Mouse (Mus musculus) kidney, embryonic 14.5 days (tissue): ENCODE results near the gene Clic3. TPM values are rescaled to one million over a fixed set of nuclear protein-coding genes. Genes with fewer than 3 reads are reported as not detected.

Experiments
- ATAC-seq: fragments of 200-750 bp; cut with Nextera tagmentation; 2 replicates; pipeline ENCODE4 v1.8.0; 2017; ENCODE audit warnings: moderate number of reproducible peaks, mild to moderate bottlenecking, moderate TSS enrichment, moderate library complexity; ENCODE audit not compliant: low FRiP score, low TSS enrichment
- H3K27ac ChIP-seq: fragments of 300-500 bp; sonication (generic); 2 replicates; pipeline ENCODE4 v1.5.1; 2014; ENCODE audit warnings: low read depth, mild to moderate bottlenecking, low read length, moderate library complexity, mixed read lengths
- H3K27me3 ChIP-seq: fragments of 300-500 bp; sonication (generic); 2 replicates; pipeline ENCODE4 v1.6.1; 2014; ENCODE audit warnings: mild to moderate bottlenecking, low read length; ENCODE audit not compliant: control insufficient read depth, insufficient read depth
- H3K36me3 ChIP-seq: fragments of 300-500 bp; sonication (generic); 2 replicates; pipeline ENCODE4 v1.6.1; 2014; ENCODE audit warnings: low read length, mixed read lengths; ENCODE audit not compliant: control insufficient read depth, insufficient read depth
- H3K4me1 ChIP-seq: fragments of 300-500 bp; sonication (generic); 2 replicates; pipeline ENCODE4 v1.6.1; 2014; ENCODE audit warnings: low read length, mixed read lengths; ENCODE audit not compliant: control insufficient read depth, insufficient read depth
- H3K4me2 ChIP-seq: fragments of 300-500 bp; sonication (generic); replicated peaks from 2 replicates; pipeline ENCODE4 v1.6.1; 2014; ENCODE audit warnings: low read depth, mild to moderate bottlenecking, low read length
- H3K4me3 ChIP-seq: fragments of 300-500 bp; sonication (generic); 2 replicates; pipeline ENCODE4 v1.5.1; 2014; ENCODE audit warnings: mild to moderate bottlenecking, low read length
- H3K9ac ChIP-seq: fragments of 300-500 bp; sonication (generic); 2 replicates; pipeline ENCODE4 v1.6.1; 2014; ENCODE audit warnings: low read depth, mild to moderate bottlenecking, low read length, moderate library complexity
- H3K9me3 ChIP-seq: fragments of 300-500 bp; sonication (generic); 2 replicates; pipeline ENCODE4 v1.6.1; 2016; ENCODE audit warnings: low read length; ENCODE audit not compliant: control insufficient read depth
- WGBS: fragments of 180-500 bp; shearing (Covaris S2); extraction: QIAGEN DNeasy Blood & Tissue Kit; methylation state at CpG from one replicate; pipeline ENCODE4 v1.1.7; 2014; 5-methylcytosine and 5-hydroxymethylcytosine counted together
- microRNA-seq: library from miRNA; unstranded; fragments of <30 nt; microRNA quantifications from one replicate; pipeline ENCODE4, GENCODE M21; 2016
- polyA plus RNA-seq: library from polyadenylated mRNA; unstranded; fragments of >200 nt; fragmentation: Nextera tagmentation; extraction: Ambion mirVana; gene quantifications from 2 replicates; pipeline ENCODE4 v1.2.1, GENCODE M21; 2014

Clic3 gene
- polyA plus RNA-seq, 1 experiment from 2014 or later: 1.2 TPM

GRCm38 (mm10) chr2:25501593-25502486, 45.2 kb downstream of the Clic3 start, which contains the start of gene C8g:
Gene C8g, minus strand, starts transcription at chr2:25501719.
- Histone ChIP-seq H3K4me3 (peak within 1 kb of the TSS; percentile 66), H3K4me1 (peaks cover 23% of the 10 kb centered on the region), H3K9ac (peak within 1 kb of the TSS; percentile 94), H3K4me2 (peak within 1 kb of the TSS; percentile 82), H3K27me3 (no peaks in the 10 kb centered on the region), H3K36me3 (peaks cover 22% of the 10 kb centered on the region; the same call in 1 of the 2 replicates), H3K27ac (peak within 1 kb of the TSS; percentile 71; the same call in 1 of the 2 replicates), H3K9me3 (no peaks in the 10 kb centered on the region)
- no peak for ATAC-seq
- 75% methylated on average over 20 of the region's 20 CpGs for WGBS

DNA sequence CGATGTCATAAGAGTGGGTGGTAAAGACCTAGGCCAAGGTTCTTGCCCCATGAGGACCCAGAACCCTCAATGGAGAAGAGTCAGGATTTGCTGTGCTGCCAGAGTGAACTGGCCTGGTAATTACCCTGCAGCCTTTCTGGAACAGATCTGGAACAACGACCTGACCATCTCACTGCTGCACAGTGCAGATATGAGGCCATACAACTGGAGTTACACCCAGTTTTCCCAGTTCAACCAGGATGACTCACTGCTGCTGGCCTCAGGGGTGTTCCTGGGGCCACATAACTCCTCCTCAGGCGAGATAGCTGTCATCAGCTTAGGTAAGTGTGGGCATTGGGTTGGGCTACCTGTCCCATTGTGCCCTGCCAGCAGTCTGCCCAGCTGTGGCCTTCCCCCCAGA, 46.1 kb downstream of the Clic3 start:
- no peak overlapping the region for H3K4me2 ChIP-seq
- no peaks in the 10 kb centered on the region for H3K9me3 ChIP-seq
- no peak overlapping the region for H3K9ac ChIP-seq
- H3K27ac ChIP-seq: no peak overlapping the region
- no peak for ATAC-seq
- no peak overlapping the region for H3K4me3 ChIP-seq
- WGBS: 86% methylated on average over 3 of the region's 3 CpGs
- peaks cover 17% of the 10 kb centered on the region for H3K4me1 ChIP-seq
- no peaks in the 10 kb centered on the region for H3K27me3 ChIP-seq
- H3K36me3 ChIP-seq: peaks cover 22% of the 10 kb centered on the region; the same call in 1 of the 2 replicates

DNA sequence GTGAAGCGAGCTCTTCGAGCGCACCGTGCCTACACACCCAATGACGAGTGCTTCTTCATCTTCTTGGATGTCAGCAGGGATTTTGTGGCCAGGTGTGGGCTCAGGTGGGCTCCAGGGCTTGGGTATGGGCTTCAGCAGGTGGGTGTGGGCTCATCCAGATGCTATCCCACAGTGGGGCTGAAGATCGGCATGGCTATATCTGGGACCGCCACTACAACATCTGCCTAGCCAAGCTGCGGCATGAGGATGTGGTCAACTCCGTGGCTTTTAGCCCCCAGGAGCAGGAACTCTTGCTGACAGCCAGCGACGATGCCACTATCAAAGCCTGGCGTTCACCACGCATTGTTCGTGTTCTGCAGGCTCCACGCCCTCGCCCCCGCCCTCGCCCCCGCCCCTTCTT, 47.9 kb downstream of the Clic3 start:
- Histone ChIP-seq H3K4me1 (peaks cover 12% of the 10 kb centered on the region), H3K4me3 (no peak overlapping the region), H3K9ac (no peak overlapping the region), H3K4me2 (no peak overlapping the region), H3K27ac (no peak overlapping the region), H3K9me3 (no peaks in the 10 kb centered on the region), H3K36me3 (peaks cover 22% of the 10 kb centered on the region; the same call in 1 of the 2 replicates), H3K27me3 (no peaks in the 10 kb centered on the region)
- 96% methylated on average over 17 of the region's 19 CpGs for WGBS
- ATAC-seq: no peak

GRCm38 (mm10) chr2:25505000-25505399, 48.4 kb downstream of the Clic3 start:
- peaks cover 11% of the 10 kb centered on the region for H3K4me1 ChIP-seq
- H3K9me3 ChIP-seq: no peaks in the 10 kb centered on the region
- H3K4me2 ChIP-seq: no peak overlapping the region
- no peak for ATAC-seq
- H3K9ac ChIP-seq: no peak overlapping the region
- no peak overlapping the region for H3K27ac ChIP-seq
- H3K4me3 ChIP-seq: no peak overlapping the region
- H3K27me3 ChIP-seq: no peaks in the 10 kb centered on the region
- WGBS: 88% methylated on average over 1 of the region's 1 CpGs
- H3K36me3 ChIP-seq: peaks cover 22% of the 10 kb centered on the region; the same call in 1 of the 2 replicates

- H3K4me2 ChIP-seq: no peak overlapping the region
- ATAC-seq: no peak
- WGBS: 97% methylated on average over 4 of the region's 4 CpGs
- H3K4me1 ChIP-seq: peaks cover 7% of the 10 kb centered on the region
- no peak overlapping the region for H3K9ac ChIP-seq
- no peaks in the 10 kb centered on the region for H3K27me3 ChIP-seq
- H3K36me3 ChIP-seq: peaks cover 22% of the 10 kb centered on the region; the same call in 1 of the 2 replicates
- H3K27ac ChIP-seq: no peak overlapping the region
- H3K4me3 ChIP-seq: no peak overlapping the region
- no peaks in the 10 kb centered on the region for H3K9me3 ChIP-seq
Observed at GRCm38 (mm10) chr2:25505860-25506259, 49.2 kb downstream of the Clic3 start.

- Histone ChIP-seq H3K36me3 (peaks cover 22% of the 10 kb centered on the region; the same call in 1 of the 2 replicates), H3K27me3 (no peaks in the 10 kb centered on the region), H3K4me1 (no peaks in the 10 kb centered on the region), H3K9ac (no peak overlapping the region), H3K9me3 (no peaks in the 10 kb centered on the region), H3K4me2 (no peak overlapping the region), H3K4me3 (no peak overlapping the region), H3K27ac (no peak overlapping the region)
- ATAC-seq: peak; percentile 59; the same call in 1 of the 2 replicates
- WGBS: 34% methylated on average over 5 of the region's 5 CpGs
Observed at GRCm38 (mm10) chr2:25506964-25507363, 50.3 kb downstream of the Clic3 start.

Small RNA genes within 50 kb of the gene (microRNA-seq; reads per million reads assigned to microRNA genes)
- gene Mir3087: not detected

Other genes starting within 250 kb of the Clic3 start
- 72.7 and 101 TPM in 2 replicates for gene Nelfb, start 245.3 kb upstream of the Clic3 start, polyA plus RNA-seq
- gene Stpg3, start 242.2 kb upstream of the Clic3 start, polyA plus RNA-seq: 0.49 and 0.54 TPM in 2 replicates
- 0.55 TPM in 1 of 2 replicates, not detected in the other for gene Fam166a, start 238.1 kb upstream of the Clic3 start, polyA plus RNA-seq
- gene Tubb4b, start 232.1 kb upstream of the Clic3 start, polyA plus RNA-seq: 532 and 565 TPM in 2 replicates
- gene Slc34a3, start 222.5 kb upstream of the Clic3 start, polyA plus RNA-seq: 0.34 and 0.57 TPM in 2 replicates
- 0.20 and 0.39 TPM in 2 replicates for gene Rnf224, start 220.1 kb upstream of the Clic3 start, polyA plus RNA-seq
- 19.8 and 21.2 TPM in 2 replicates for gene Rnf208, start 214.6 kb upstream of the Clic3 start, polyA plus RNA-seq
- gene Cysrt1, start 214.4 kb upstream of the Clic3 start, polyA plus RNA-seq: not detected in 2 replicates
- 3.6 and 4.7 TPM in 2 replicates for gene AL732309.1, start 210.0 kb upstream of the Clic3 start, polyA plus RNA-seq
- gene Tmem203, start 201.4 kb upstream of the Clic3 start, polyA plus RNA-seq: 17.0 and 25.4 TPM in 2 replicates
- 5.8 and 7.3 TPM in 2 replicates for gene Tprn, start 194.2 kb upstream of the Clic3 start, polyA plus RNA-seq
- 212 and 253 TPM in 2 replicates for gene Ssna1, start 184.4 kb upstream of the Clic3 start, polyA plus RNA-seq
- gene Anapc2, start 184.4 kb upstream of the Clic3 start, polyA plus RNA-seq: 71.4 and 111 TPM in 2 replicates
- not detected in 2 replicates for gene Tmem210, start 168.7 kb upstream of the Clic3 start, polyA plus RNA-seq
- not detected in 2 replicates for gene Lrrc26, start 166.9 kb upstream of the Clic3 start, polyA plus RNA-seq
- 0.32 and 0.64 TPM in 2 replicates for gene Grin1, start 137.7 kb upstream of the Clic3 start, polyA plus RNA-seq
- 89.9 and 106 TPM in 2 replicates for gene Man1b1, start 124.5 kb upstream of the Clic3 start, polyA plus RNA-seq
- gene Dpp7, start 100.5 kb upstream of the Clic3 start, polyA plus RNA-seq: 15.4 and 16.2 TPM in 2 replicates
- gene Uap1l1, start 91.2 kb upstream of the Clic3 start, polyA plus RNA-seq: 19.3 and 25.0 TPM in 2 replicates
- gene Sapcd2, start 84.5 kb upstream of the Clic3 start, polyA plus RNA-seq: 45.1 and 47.2 TPM in 2 replicates
- gene Entpd2, start 61.0 kb upstream of the Clic3 start, polyA plus RNA-seq: 2.0 and 2.7 TPM in 2 replicates
- gene Npdc1, start 57.5 kb upstream of the Clic3 start, polyA plus RNA-seq: 32.8 and 34.0 TPM in 2 replicates
- gene Fut7, start 33.6 kb upstream of the Clic3 start, polyA plus RNA-seq: not detected in 2 replicates
- gene Abca2, start 28.1 kb upstream of the Clic3 start, polyA plus RNA-seq: 8.1 and 11.2 TPM in 2 replicates
- gene Paxx, start 4.3 kb downstream of the Clic3 start, polyA plus RNA-seq: 23.5 and 23.9 TPM in 2 replicates
- gene Ptgds, start 13.2 kb downstream of the Clic3 start, polyA plus RNA-seq: 1.1 and 1.5 TPM in 2 replicates
- not detected in 2 replicates for gene Lcn12, start 37.1 kb downstream of the Clic3 start, polyA plus RNA-seq
- gene Fbxw5, start 43.9 kb downstream of the Clic3 start, polyA plus RNA-seq: 58.1 and 87.6 TPM in 2 replicates
- 7.9 and 9.8 TPM in 2 replicates for gene C8g, start 44.9 kb downstream of the Clic3 start, polyA plus RNA-seq
- 30.2 and 34.0 TPM in 2 replicates for gene Traf2, start 90.1 kb downstream of the Clic3 start, polyA plus RNA-seq
- gene Edf1, start 101.0 kb downstream of the Clic3 start, polyA plus RNA-seq: 314 and 436 TPM in 2 replicates
- 3.3 and 7.5 TPM in 2 replicates for gene Mamdc4, start 118.0 kb downstream of the Clic3 start, polyA plus RNA-seq
- gene Phpt1, start 118.4 kb downstream of the Clic3 start, polyA plus RNA-seq: 229 and 294 TPM in 2 replicates
- gene Ajm1, start 124.9 kb downstream of the Clic3 start, polyA plus RNA-seq: 0.07 and 0.18 TPM in 2 replicates
- 59.6 and 81.1 TPM in 2 replicates for gene Rabl6, start 151.7 kb downstream of the Clic3 start, polyA plus RNA-seq
- gene Ccdc183, start 160.8 kb downstream of the Clic3 start, polyA plus RNA-seq: 0.23 and 0.29 TPM in 2 replicates
- 24.3 and 35.0 TPM in 2 replicates for gene Tmem141, start 165.2 kb downstream of the Clic3 start, polyA plus RNA-seq
- 1.6 and 1.9 TPM in 2 replicates for gene Fcna, start 171.2 kb downstream of the Clic3 start, polyA plus RNA-seq
- gene Lcn8, start 196.3 kb downstream of the Clic3 start, polyA plus RNA-seq: not detected in 2 replicates
- not detected in 2 replicates for gene Lcn5, start 201.1 kb downstream of the Clic3 start, polyA plus RNA-seq
- gene Lcn6, start 219.9 kb downstream of the Clic3 start, polyA plus RNA-seq: not detected in 2 replicates
- gene Lcn10, start 225.9 kb downstream of the Clic3 start, polyA plus RNA-seq: not detected in 2 replicates
- not detected in 2 replicates for gene Obp2a, start 243.2 kb downstream of the Clic3 start, polyA plus RNA-seq
- gene Bmyc, start 249.9 kb downstream of the Clic3 start, polyA plus RNA-seq: 83.2 and 93.7 TPM in 2 replicates